Mouse (Mus musculus) embryo, embryonic 11 days (tissue): Measurements from ENCODE around the gene Minpp1.
A peak's percentile ranks its signal among the peaks of the same experiment; 100 is the strongest.

Experiments used
- DNase-seq: peaks from one replicate; pipeline ENCODE4 v3.0.0-alpha.2; 2015

Minpp1 gene

DNA sequence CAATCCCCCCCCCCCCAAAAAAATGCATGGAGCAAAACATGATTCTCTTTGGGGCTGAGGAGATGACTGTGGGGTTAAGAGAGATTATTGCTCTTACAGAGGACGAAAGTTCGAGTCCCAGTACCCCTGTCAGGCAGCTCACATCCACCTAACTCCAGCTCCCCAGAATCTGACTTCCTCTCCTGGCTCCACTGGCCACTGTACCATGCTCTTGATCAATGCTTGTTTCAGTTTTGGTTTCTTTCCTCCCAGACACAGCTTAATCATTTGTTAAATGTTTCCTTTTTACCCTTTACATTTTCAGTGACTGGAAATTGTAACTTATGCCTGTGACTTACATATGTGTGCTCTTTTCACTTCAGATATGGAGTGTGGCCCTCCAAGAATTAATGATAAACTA is 5.4 kb downstream of the Minpp1 start:
- no peak for DNase-seq

DNA sequence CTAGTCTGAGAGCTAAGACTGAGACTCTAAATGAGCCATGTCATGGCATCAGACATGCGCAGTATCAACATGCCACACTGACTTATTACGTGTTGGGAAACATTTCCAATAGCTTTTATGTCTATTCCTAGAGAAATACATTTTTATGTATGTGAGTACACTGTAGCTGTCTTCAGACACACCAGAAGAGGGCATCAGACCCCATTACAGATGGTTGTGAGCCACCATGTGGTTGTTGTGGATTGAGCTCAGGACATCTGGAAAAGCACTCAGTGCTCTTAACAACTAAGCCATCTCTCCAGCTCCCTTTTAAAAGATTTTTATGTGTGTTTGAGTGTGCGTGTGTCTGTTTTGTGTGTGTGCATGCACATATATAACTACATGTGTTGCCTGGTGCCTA is 6.8 kb downstream of the Minpp1 start:
- DNase-seq, result no peak

DNA sequence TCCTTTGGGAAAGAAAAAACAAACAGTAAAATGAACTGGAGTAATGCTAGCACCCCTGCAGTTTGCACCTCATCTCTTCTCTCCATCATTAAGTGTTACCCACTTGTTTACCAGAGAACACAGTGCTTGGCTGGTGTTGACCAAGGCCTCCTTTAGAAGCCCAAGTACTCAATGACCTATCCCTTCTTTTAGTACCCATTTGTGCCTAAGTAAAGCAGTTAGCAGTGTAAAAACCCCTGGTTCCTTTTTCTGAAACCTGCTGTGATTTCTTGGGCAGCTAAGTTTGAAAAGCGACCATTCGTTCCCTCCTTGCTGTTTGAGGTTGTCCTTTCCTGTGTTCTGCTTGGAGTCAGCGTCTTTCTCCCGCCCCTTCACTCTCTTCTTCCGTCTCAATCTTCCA is 7.4 kb downstream of the Minpp1 start:
- no peak for DNase-seq

DNA sequence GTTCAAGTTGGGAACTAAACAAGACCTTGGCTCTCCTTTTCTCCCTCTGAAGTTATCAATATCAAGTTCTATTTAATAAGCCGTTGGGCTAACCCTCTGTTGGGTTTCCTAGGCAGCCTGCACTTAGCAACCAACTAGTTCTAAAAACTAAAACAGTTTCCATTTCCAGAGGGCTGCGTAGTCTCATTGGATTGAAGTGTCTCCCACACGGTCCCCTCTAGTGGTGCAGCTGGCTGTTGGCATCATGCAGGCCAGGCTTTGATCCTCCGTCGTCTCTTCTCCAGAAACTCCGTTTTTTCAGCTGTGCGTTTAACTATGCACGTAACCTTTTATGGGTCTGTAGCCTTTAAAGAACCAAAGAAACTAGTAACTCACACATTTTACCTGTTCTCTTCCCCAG is 7.9 kb downstream of the Minpp1 start:
- no peak for DNase-seq

DNA sequence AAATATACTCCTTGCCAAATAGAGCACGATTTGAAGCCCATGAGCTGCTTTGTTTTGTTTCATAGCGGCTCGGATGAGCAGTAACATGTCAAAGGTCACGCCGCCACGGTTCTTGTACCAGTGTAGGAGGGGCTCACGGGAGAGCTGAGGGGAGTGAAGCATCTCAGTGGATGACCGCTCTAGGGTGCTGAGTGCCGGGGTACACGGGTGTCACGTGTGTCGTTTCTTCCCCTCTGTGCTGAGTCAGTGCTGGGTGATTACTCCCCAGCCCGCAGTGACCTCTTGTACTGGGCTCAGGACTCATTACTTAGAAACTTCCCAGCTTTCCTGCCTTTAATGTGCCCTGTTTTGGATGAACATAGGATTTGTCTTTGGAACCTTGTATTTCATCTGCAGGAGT is 9.0 kb downstream of the Minpp1 start:
- DNase-seq, result no peak

DNA sequence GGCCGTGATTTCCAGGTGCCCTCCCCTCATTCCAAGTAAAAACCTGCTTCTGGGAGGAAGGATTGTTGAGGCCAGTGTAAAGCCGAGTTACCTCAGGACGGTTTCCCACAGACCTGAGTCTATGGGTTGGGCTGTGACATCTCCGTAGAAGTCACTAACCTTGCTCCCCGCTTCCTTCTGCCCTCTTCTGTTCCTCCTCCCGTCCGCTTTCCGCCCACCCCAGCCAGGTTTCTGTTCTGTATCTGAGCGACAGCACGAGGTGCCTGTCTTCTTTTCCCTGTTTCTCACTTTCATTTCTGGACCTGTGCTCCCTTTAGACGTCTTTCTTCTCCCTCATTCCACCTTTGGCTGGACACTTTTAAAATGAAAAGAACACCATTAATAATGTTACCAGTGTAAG is 9.5 kb downstream of the Minpp1 start:
- no peak for DNase-seq

DNA sequence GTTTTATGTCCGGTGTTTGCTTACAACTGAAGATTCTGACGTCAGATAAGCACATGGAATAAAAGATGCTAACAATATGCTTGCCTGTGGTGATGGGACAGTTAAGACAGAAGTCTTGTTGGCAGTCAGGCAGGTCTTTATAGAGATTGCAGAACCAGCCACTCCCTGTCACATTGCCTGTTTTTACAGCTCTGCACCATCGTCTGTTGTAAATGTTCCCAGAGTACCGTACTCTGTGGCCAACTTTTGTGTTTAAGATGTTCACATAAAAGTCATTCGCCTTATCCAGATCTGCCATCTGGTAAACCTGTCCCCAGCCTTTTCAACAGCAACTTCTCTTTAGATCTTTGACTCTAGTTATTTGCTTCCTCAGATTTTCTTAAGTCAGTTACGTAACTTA is 11.8 kb downstream of the Minpp1 start:
- DNase-seq, result no peak

DNA sequence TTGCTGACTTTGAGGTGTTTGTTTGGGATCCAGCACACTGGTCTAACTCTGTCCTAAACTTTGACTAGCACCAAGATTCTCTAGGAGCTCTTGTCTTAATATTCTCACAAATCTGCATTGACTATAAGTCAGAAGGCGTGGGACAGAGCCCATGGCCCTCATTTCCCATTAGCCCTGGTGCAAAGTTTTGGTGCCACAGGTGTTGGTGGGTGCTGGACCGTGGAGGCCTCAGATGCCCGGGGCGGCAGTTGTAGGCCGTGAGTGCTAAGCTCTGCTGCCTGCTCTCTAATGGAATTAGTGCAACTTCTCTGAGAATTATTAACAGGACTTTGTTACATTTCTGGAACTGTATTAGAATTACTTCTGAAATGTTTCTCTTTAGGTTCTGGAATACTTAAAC is 12.4 kb downstream of the Minpp1 start:
- DNase-seq, result no peak

DNA sequence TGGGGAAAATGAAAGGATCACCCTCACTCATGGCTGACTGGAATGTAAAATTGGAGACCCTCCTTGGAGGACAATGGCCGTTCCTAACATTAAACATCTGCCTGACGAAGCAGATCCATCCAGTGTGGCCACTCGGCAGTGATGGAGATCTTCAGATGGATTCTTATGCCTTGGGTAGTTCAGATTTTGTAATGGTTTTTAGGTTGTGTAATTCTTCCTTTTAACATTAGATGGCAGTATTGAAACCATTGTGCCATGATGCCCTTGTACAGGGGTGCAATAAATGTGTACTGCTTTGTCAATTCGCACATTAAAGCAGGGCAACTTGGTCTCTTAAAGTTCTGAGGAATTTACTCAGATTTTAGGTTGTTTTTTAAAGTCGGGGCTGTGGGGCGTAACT is 15.8 kb downstream of the Minpp1 start:
- DNase-seq, result peak; percentile 9

DNA sequence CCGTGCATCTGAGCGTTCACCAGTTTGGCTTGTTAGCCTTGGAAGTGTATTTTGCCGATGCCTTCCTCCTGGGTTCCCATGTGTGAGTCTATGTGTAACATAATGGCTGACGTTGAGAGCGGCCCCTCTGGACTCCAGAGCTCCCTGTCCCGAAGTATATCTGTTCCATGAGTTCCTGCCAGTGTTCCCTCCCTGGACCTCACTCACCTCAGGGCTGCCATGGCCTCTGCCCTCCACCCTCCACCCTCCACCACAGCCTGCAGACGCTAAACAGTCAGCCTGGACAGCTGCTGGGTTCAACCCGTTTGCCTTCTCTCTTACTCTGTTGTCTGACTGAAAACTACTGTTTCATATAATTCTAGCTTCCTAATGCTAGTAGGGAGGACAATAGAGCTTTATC is 20.5 kb downstream of the Minpp1 start:
- no peak for DNase-seq

DNA sequence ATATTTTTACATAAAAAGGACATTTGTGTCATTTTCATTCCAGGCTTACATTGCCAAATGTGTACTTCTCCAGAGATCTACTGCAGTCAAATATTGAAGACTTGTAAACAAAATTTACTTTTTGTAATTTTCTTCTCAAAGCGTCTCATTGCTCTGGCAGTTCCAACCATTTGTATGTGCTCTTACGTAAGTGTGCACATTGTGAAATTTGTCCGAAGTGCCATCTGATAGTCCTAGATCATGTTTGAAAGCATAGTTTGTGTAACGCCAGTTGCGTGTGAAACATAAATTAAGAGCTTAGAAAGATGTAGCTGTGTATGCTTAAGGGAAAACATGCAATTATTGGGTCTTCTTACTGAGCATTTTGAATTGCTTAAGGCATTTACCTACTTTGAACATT is 20.9 kb downstream of the Minpp1 start:
- DNase-seq, result no peak

DNA sequence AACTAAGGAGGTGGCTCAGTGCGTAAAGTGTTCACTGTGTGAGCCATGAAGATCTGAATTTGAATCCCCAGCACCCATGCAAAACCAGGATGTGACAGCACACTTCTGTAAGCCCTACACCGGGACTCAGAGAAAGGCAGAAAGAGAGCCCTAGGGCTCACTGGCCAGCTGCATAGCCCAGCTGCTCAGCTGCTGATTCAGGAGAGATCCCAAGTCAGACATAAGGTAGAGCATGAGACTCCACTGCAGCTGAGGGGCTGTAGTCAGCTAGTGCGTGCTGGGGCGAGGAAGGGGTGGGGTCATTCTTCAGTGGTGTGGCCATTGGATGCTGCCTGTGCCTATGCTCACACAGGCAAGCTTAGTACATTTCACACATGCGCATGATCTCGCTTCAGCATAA is 21.5 kb downstream of the Minpp1 start:
- DNase-seq, result no peak

DNA sequence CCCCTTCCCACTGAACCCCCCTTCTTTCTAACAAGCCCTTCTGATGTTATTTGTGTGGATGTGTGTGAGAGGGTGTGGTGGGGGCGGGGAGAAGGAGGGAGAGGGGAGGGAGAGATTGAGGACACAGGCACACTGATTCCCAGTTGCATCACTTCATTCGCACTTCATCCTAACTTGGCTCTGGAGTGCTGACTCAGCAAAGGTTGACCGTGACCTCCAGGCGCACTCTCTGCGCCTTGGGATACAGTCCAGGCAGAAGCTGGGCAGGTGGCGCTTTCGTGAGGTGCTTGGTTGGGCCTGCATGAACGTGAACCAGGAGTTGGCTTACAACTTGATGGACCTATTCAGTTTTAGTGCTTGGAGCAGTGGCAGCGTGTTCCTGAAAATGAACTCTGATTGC is 22.0 kb downstream of the Minpp1 start:
- DNase-seq, result no peak

DNA sequence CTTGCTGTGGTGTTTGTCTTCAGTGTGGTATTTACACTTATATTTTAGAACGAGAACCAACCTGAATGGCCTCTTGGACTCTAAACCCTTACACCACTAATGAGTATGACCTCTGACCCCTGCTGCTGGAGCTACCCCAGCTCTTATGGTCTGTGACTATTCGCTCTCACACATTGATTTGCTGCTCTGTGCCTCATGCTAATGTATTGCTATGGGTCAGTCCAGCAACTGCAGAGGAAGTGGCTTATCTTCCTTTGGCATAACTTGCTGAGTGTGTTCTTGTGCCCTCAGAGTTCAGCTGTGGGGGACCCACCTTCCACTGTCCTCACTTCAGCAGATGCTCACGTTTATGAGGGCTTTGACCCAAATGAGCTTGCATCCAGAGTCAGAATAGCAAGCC is 24.7 kb downstream of the Minpp1 start:
- peak; percentile 10 for DNase-seq

DNA sequence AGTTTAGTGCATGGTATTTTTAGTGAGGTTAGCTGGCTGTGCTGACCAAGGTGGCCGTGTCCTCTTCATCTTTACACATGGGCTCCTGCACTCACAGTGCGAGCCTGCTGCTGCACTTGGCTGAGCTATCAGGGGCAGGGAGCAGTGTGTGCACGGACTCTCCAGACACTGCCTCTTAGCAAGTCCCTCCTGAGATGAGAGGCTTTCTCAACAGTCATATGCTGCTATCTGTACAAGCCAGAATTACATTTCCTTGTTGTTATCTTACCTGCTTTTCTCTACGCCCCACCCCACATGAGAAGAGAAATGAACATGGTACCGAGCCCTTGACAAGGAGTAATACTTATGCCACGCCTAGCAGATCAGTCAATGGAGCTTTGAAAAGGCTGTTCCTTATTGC is 25.4 kb downstream of the Minpp1 start:
- DNase-seq, result no peak

DNA sequence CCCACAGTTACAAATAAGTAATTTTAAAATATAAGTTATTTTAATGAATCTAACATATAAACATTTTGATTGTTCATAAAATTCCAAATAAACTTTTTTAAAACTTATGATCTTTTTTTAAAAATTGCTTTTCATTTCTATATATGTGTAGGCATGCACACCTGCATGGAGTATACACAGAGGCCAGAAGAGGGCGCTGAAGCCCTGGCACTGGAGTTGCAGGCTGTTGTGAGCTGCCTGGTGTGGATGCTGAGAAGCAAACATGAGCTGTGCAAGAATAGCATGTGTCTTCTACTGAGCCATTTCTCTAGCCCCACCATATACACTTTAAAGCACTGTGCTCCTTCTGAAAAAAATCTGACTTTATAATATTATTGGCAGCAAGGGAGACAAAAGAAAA is 26.9 kb downstream of the Minpp1 start:
- no peak for DNase-seq

DNA sequence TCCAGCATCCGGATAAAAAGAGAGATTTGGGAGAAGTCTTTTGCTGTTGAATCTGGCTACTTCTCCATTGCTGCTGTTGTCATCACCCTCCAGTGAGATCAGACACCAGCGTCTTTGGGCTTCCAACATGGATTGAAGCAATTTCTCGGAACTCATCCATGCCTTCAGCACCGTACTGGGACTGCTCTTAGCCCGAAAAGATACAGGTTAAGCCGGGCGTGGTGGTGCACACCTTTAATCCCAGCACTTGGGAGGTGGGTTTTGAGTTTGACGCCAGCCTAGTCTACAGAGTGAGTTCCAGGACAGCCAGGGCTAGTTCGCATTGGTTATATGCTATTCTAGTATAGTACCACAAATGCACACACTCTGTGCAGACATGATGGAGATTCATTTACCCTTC is 31.0 kb downstream of the Minpp1 start:
- no peak for DNase-seq

DNA sequence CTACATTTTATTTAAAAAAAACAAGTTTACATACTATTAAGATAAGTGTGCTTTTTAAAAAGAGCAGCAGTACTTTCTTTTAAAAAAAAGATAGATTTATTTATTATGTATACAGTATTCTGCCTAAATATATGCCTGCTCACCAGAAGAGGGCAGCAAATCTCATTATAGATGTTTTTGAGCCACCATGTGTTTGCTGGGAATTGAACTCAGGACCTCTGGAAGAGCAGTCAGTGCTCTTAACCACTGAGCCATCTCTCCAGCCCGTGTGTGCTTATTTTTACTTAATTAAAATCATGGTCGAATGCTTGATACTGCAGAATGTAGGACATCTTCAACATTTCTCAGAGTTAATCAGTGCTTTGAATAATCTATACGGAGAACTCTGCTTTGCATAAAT is 35.9 kb downstream of the Minpp1 start:
- DNase-seq, result no peak

DNA sequence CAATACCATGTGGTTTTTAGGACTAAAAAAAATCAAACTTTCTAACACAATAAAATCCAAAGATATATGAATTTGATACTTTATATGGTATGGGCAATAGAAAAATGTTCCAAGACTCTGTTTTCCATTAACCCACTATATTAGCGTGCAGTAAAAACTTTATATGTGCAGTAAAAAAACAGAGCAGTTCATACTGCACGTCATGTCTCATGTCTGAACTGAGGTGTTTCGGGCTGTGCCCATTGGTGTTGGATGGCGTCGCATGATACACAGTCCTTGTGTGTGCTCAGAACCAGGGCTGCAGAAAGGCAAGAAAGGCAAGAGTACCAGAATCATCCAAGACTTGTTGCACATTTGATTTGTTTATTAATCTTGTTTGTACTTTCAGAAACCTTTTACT is 36.7 kb downstream of the Minpp1 start:
- DNase-seq, result no peak

DNA sequence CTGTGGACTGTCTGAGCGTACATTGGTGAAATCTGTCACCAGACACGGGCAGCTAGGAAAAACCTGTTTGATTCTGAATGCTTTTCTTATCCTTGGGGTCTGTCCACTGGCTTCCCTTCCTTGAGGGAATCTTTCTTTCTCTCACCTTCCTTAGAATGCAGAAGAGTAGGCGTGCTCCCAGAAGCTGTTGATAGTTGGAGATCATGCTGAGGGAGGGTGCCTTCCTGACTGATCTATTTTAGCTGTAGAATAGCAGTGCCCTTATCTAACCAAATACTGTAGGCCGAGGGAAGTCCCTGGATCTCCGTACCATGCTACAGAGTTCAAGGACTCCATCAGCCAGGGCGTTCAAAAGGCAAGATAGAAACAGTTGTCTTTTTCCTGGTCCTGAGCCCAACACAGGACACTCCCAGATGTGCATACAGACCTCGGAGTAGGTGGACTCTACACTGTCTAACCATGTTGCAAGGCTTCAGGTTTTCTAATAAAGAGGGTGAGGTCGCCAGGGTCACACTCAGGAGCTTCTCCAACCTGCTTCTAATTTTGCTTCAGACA is 37.3 kb downstream of the Minpp1 start:
- DNase-seq, result no peak

DNA sequence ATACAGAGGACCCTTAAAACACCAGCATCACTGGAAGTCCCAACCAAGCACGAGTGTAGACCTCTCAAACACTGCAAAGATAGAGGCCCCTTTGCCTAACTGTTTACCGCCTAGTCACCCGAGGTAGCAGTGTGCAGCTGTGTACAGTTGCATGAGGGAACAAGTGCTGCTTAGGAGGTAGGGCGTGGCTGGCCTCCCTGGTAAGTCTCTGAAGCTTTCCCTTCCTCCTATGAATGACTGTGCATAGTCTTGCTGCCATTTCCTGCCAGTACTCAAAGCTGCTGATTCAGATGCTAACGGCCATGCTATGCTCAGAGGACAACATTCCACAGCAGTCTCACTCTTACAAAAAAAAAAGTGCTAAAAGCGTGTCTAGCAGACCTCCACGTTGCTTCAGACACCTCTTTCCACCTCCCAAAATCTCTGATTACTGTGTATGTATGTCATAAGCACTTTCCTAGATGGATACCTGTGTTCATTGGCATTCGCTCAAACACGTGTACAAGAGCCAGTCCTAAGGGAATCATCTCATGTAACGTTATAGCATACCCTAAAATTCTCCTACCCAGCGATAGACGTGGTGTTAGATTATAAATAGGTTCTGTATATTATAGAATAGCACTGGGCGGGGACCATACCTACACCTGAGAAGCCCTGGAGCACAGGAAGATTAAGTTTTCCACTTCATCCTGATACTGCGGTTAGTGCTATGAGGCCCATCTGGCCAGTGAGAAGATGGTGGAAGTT is 38.4 kb downstream of the Minpp1 start:
- DNase-seq, result peak; percentile 6

DNA sequence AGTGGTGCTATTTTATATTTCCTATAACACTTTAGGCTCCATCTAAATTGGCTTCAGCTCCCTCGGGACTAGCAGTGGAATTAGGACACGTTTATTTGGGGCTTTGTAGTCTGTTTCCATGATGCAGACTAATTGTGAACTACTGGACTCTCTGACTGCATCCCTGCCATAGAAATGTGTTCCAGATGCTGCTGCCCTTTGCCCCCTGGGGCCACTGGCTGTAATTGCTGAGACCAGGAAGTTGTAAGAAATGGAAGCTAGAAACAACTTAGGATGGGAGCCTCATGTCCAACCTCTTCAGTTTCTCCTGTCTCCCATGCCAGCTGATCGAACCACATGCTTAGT is 38.9 kb downstream of the Minpp1 start:
- DNase-seq, result peak; percentile 36

DNA sequence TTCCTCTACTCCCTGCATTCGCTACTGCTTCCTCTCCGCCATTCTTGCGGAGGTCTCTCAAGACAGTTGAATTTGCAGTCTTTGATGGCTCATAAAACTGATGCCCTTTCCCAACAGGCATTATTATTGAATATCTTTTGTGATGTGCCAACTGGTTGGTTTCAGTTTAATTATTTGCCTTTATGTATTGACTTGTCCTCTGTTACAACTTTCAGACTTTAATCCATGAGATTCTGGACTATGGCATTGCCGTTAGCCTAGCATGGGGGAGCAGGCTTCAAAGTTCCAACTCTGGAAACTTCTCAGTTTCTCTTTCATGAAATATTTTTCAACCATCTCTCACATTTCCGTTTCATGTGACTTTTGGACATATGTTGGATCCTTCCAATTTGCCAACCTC is 41.6 kb downstream of the Minpp1 start:
- no peak for DNase-seq

DNA sequence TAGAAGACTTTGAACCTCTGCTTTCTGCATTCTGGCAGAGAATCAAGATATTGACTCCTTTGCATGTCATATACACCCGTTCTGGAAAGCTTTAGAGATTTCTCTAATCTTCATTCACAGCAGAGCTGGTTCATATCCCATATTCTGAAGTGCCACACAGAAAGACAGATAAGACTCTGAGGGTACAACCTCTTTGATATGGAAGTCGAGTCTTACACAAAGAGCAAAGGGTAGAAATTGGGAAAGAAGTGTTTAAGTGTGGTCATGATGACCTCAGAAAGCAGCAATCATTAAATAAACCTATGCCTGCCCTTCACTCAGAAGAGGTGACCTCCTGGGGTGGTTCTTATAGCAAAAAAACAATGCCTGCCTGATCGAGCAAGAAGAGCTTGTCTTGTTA is 43.2 kb downstream of the Minpp1 start:
- no peak for DNase-seq

DNA sequence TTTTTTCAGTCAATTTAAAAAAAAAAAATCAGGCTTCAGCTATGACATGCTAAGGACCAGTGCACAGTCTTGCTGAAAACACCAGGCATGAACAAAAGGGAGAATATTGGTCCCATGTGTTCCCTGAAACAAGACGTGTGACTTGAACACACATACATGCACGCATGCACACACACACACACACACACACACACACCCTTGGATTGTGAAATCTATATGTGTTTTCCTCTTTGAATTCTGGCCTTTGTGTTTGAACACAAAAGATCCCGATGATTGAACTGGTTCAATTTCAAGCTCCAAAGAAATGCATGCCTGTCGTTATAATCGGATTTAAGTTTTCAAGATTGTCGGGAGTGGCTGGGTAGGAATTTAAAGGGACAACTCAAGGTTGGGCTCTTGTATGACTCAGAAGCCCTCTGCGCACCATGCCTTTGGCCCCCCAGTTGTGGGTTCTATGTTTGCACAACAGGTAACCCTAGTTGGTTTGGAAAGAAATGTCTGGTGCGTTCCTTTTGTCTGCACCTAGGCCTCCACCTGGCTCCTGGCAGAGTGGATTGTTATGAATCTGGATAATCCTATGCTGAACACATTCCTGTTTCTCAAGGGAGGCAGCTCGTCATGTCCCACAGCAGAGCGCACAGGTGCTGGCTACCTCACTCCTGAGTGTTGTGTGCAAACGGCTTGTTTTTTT is 43.8 kb downstream of the Minpp1 start:
- DNase-seq, result no peak
